Mouse (Mus musculus): ENCODE measurements around the gene Lrrc36. TPM values are rescaled to one million over a fixed set of nuclear protein-coding genes. Genes with fewer than 3 reads are reported as not detected.

Gene Lrrc36
- polyA plus RNA-seq, 1 experiment from 2014 or later = 0.17 TPM

GRCm38 (mm10) chr8:105467396-105467985 lies 54.1 kb downstream of the Lrrc36 start:
- Histone ChIP-seq H3K9ac (ENCODE audit: low read length) (no peak overlapping the region), H3K4me1 (ENCODE audit: control insufficient read depth, insufficient read depth, low read length) (peaks cover 27% of the 10 kb centered on the region), H3K9me3 (replicated peaks; ENCODE audit: control insufficient read depth, low read length) (no peaks in the 10 kb centered on the region), H3K36me3 (ENCODE audit: control insufficient read depth, insufficient read depth, low read length) (no peaks in the 10 kb centered on the region), H3K4me3 (replicated peaks; ENCODE audit: low read length) (no peak overlapping the region), H3K27me3 (ENCODE audit: control insufficient read depth, insufficient read depth, low read length) (no peaks in the 10 kb centered on the region), H3K27ac (ENCODE audit: low read length) (no peak overlapping the region), H3K4me2 (ENCODE audit: low read depth, low read length) (no peak overlapping the region)
- ATAC-seq (ENCODE audit: insufficient read depth, low FRiP score) = no peak
- 94% methylated on average over 10 of the region's 10 CpGs for whole genome bisulfite sequencing

- Histone ChIP-seq H3K27me3 (ENCODE audit: control insufficient read depth, insufficient read depth, low read length) (no peaks in the 10 kb centered on the region), H3K9me3 (replicated peaks; ENCODE audit: control insufficient read depth, low read length) (no peaks in the 10 kb centered on the region), H3K27ac (ENCODE audit: low read length) (no peak overlapping the region), H3K9ac (ENCODE audit: low read length) (no peak overlapping the region), H3K36me3 (ENCODE audit: control insufficient read depth, insufficient read depth, low read length) (no peaks in the 10 kb centered on the region), H3K4me2 (ENCODE audit: low read depth, low read length) (no peak overlapping the region), H3K4me1 (ENCODE audit: control insufficient read depth, insufficient read depth, low read length) (peaks cover 27% of the 10 kb centered on the region), H3K4me3 (replicated peaks; ENCODE audit: low read length) (no peak overlapping the region)
- no peak for ATAC-seq (ENCODE audit: insufficient read depth, low FRiP score)
- 91% methylated on average over 27 of the region's 27 CpGs for WGBS
Measured at GRCm38 (mm10) chr8:105468002-105468720, 54.8 kb downstream of the Lrrc36 start.

- WGBS = 40% methylated on average over 6 of the region's 6 CpGs
- no peak overlapping the region for H3K4me3 ChIP-seq (replicated peaks; ENCODE audit: low read length)
- no peaks in the 10 kb centered on the region for H3K9me3 ChIP-seq (replicated peaks; ENCODE audit: control insufficient read depth, low read length)
- H3K4me1 ChIP-seq (ENCODE audit: control insufficient read depth, insufficient read depth, low read length) = peaks cover 33% of the 10 kb centered on the region
- 0 out of 2 replicates have a peak overlapping the region, but pooled peaks have one; percentile 62 for H3K4me2 ChIP-seq (ENCODE audit: low read depth, low read length)
- no peaks in the 10 kb centered on the region for H3K36me3 ChIP-seq (ENCODE audit: control insufficient read depth, insufficient read depth, low read length)
- no peak overlapping the region for H3K27ac ChIP-seq (ENCODE audit: low read length)
- ATAC-seq (ENCODE audit: insufficient read depth, low FRiP score) = peak; percentile 32; the same call in 1 of the 2 replicates
- H3K9ac ChIP-seq (ENCODE audit: low read length) = no peak overlapping the region
- H3K27me3 ChIP-seq (ENCODE audit: control insufficient read depth, insufficient read depth, low read length) = no peaks in the 10 kb centered on the region
Measured at GRCm38 (mm10) chr8:105469041-105469695, 55.8 kb downstream of the Lrrc36 start.

- H3K4me3 ChIP-seq (replicated peaks; ENCODE audit: low read length) = no peak overlapping the region
Measured at GRCm38 (mm10) chr8:105469816-105470215, 56.4 kb downstream of the Lrrc36 start.

GRCm38 (mm10) chr8:105470262-105470661 lies 56.9 kb downstream of the Lrrc36 start:
- Histone ChIP-seq H3K27ac (ENCODE audit: low read length) (no peak overlapping the region), H3K4me2 (ENCODE audit: low read depth, low read length) (peak overlapping the region; percentile 62; the same call in 1 of the 2 replicates), H3K36me3 (ENCODE audit: control insufficient read depth, insufficient read depth, low read length) (no peaks in the 10 kb centered on the region), H3K9ac (ENCODE audit: low read length) (0 out of 2 replicates have a peak overlapping the region, but pooled peaks have one; percentile 2), H3K9me3 (replicated peaks; ENCODE audit: control insufficient read depth, low read length) (no peaks in the 10 kb centered on the region), H3K27me3 (ENCODE audit: control insufficient read depth, insufficient read depth, low read length) (no peaks in the 10 kb centered on the region), H3K4me1 (ENCODE audit: control insufficient read depth, insufficient read depth, low read length) (peaks cover 41% of the 10 kb centered on the region), H3K4me3 (replicated peaks; ENCODE audit: low read length) (peak overlapping the region; percentile 38)
- WGBS = 70% methylated on average over 5 of the region's 5 CpGs
- ATAC-seq (ENCODE audit: insufficient read depth, low FRiP score) = no peak

More at GRCm38 (mm10) chr8:105469816-105470215, 56.4 kb downstream of the Lrrc36 start:
- Histone ChIP-seq H3K27ac (ENCODE audit: low read length) (no peak overlapping the region), H3K4me1 (ENCODE audit: control insufficient read depth, insufficient read depth, low read length) (peaks cover 39% of the 10 kb centered on the region), H3K9ac (ENCODE audit: low read length) (0 out of 2 replicates have a peak overlapping the region, but pooled peaks have one; percentile 2), H3K9me3 (replicated peaks; ENCODE audit: control insufficient read depth, low read length) (no peaks in the 10 kb centered on the region), H3K36me3 (ENCODE audit: control insufficient read depth, insufficient read depth, low read length) (no peaks in the 10 kb centered on the region), H3K27me3 (ENCODE audit: control insufficient read depth, insufficient read depth, low read length) (no peaks in the 10 kb centered on the region), H3K4me2 (ENCODE audit: low read depth, low read length) (peak overlapping the region; percentile 62; the same call in 1 of the 2 replicates)
- WGBS = 85% methylated on average over 5 of the region's 5 CpGs
- no peak for ATAC-seq (ENCODE audit: insufficient read depth, low FRiP score)

GRCm38 (mm10) chr8:105470681-105471313 lies 57.4 kb downstream of the Lrrc36 start:
- H3K9me3 ChIP-seq (replicated peaks; ENCODE audit: control insufficient read depth, low read length) = no peaks in the 10 kb centered on the region
- peak overlapping the region; percentile 62 for H3K4me2 ChIP-seq (ENCODE audit: low read depth, low read length)
- H3K27ac ChIP-seq (ENCODE audit: low read length) = peak overlapping the region; percentile 34; the same call in 1 of the 2 replicates
- H3K27me3 ChIP-seq (ENCODE audit: control insufficient read depth, insufficient read depth, low read length) = no peaks in the 10 kb centered on the region
- no peak for ATAC-seq (ENCODE audit: insufficient read depth, low FRiP score)
- no peaks in the 10 kb centered on the region for H3K36me3 ChIP-seq (ENCODE audit: control insufficient read depth, insufficient read depth, low read length)
- 19% methylated on average over 11 of the region's 11 CpGs for WGBS
- H3K9ac ChIP-seq (ENCODE audit: low read length) = peak overlapping the region; percentile 66
- peaks cover 41% of the 10 kb centered on the region for H3K4me1 ChIP-seq (ENCODE audit: control insufficient read depth, insufficient read depth, low read length)
- peak overlapping the region; percentile 38 for H3K4me3 ChIP-seq (replicated peaks; ENCODE audit: low read length)

- peak within 1 kb of the TSS; percentile 66 for H3K9ac ChIP-seq (ENCODE audit: low read length)
- H3K27me3 ChIP-seq (ENCODE audit: control insufficient read depth, insufficient read depth, low read length) = no peaks in the 10 kb centered on the region
- no peaks in the 10 kb centered on the region for H3K36me3 ChIP-seq (ENCODE audit: control insufficient read depth, insufficient read depth, low read length)
- peak; percentile 95 for ATAC-seq (ENCODE audit: insufficient read depth, low FRiP score)
- 10% methylated on average over 25 of the region's 25 CpGs for WGBS
- peak within 1 kb of the TSS; percentile 62 for H3K4me2 ChIP-seq (ENCODE audit: low read depth, low read length)
- H3K9me3 ChIP-seq (replicated peaks; ENCODE audit: control insufficient read depth, low read length) = no peaks in the 10 kb centered on the region
- H3K4me1 ChIP-seq (ENCODE audit: control insufficient read depth, insufficient read depth, low read length) = peaks cover 41% of the 10 kb centered on the region
- peak within 1 kb of the TSS; percentile 37; the same call in 1 of the 2 replicates for H3K27ac ChIP-seq (ENCODE audit: low read length)
- peak within 1 kb of the TSS; percentile 38 for H3K4me3 ChIP-seq (replicated peaks; ENCODE audit: low read length)
Measured at GRCm38 (mm10) chr8:105471314-105472015, 58.1 kb downstream of the Lrrc36 start, which contains the start of gene Tppp3. TSS of gene Tppp3 (minus strand) at chr8:105471526.

- Histone ChIP-seq H3K9ac (ENCODE audit: low read length) (no peak overlapping the region), H3K4me2 (ENCODE audit: low read depth, low read length) (no peak overlapping the region), H3K27me3 (ENCODE audit: control insufficient read depth, insufficient read depth, low read length) (no peaks in the 10 kb centered on the region), H3K4me3 (replicated peaks; ENCODE audit: low read length) (no peak overlapping the region), H3K27ac (ENCODE audit: low read length) (no peak overlapping the region), H3K4me1 (ENCODE audit: control insufficient read depth, insufficient read depth, low read length) (peaks cover 41% of the 10 kb centered on the region), H3K36me3 (ENCODE audit: control insufficient read depth, insufficient read depth, low read length) (no peaks in the 10 kb centered on the region), H3K9me3 (replicated peaks; ENCODE audit: control insufficient read depth, low read length) (no peaks in the 10 kb centered on the region)
- WGBS = 53% methylated on average over 23 of the region's 23 CpGs
- ATAC-seq (ENCODE audit: insufficient read depth, low FRiP score) = no peak
Measured at GRCm38 (mm10) chr8:105472414-105472932, 59.1 kb downstream of the Lrrc36 start.
